Mouse (Mus musculus) kidney, adult 2 months (tissue): ENCODE measurements around the gene Cic. TPM values are rescaled to one million over a fixed set of nuclear protein-coding genes. Genes with fewer than 3 reads are reported as not detected.

Experiments
- DNase-seq: peaks from one replicate; pipeline ENCODE4 v3.0.0; 2021
- H3K27ac ChIP-seq: fragments of 200-500 bp; 2 replicates; pipeline ENCODE4 v1.5.1; 2012; ENCODE audit warnings: low read depth, low read length, control low read depth, inconsistent platforms; ENCODE audit not compliant: insufficient read depth
- H3K27me3 ChIP-seq: fragments of 200-500 bp; replicated peaks from 2 replicates; pipeline ENCODE4 v1.6.1; 2012; ENCODE audit warnings: mild to moderate bottlenecking, moderate library complexity, low read length, inconsistent platforms; ENCODE audit not compliant: control insufficient read depth, insufficient read depth
- H3K36me3 ChIP-seq: fragments of 200-500 bp; 2 replicates; pipeline ENCODE4 v1.6.1; 2012; ENCODE audit warnings: mild to moderate bottlenecking, moderate library complexity, low read length, inconsistent platforms; ENCODE audit not compliant: control insufficient read depth, insufficient read depth
- H3K4me1 ChIP-seq: fragments of 200-500 bp; 2 replicates; pipeline ENCODE4 v1.6.1; 2011; ENCODE audit warnings: low read length; ENCODE audit not compliant: control insufficient read depth, insufficient read depth
- H3K4me3 ChIP-seq: fragments of 200-500 bp; 2 replicates; pipeline ENCODE4 v1.5.1; 2011; ENCODE audit warnings: mild to moderate bottlenecking, low read depth, low read length, control low read depth; ENCODE audit not compliant: insufficient read depth
- CTCF ChIP-seq: fragments of 200-500 bp; conservative IDR thresholded peaks from 2 replicates; pipeline ENCODE4 v1.5.1; 2011; ENCODE audit warnings: low read depth, mild to moderate bottlenecking, control low read depth, low read length, moderate library complexity, mixed read lengths; ENCODE audit not compliant: insufficient read depth, insufficient read length
- POLR2A ChIP-seq: fragments of 200-500 bp; IDR thresholded peaks from one replicate; pipeline ENCODE4 v1.6.1; 2011; ENCODE audit warnings: low read depth, low read length, control low read depth
- WGBS: fragments of 180-500 bp; shearing (Covaris S2); methylation state at CpG from one replicate; pipeline ENCODE4 v1.1.7; 2018; 5-methylcytosine and 5-hydroxymethylcytosine counted together
- polyA plus RNA-seq: library from polyadenylated mRNA; depleted of rRNA; stranded (reverse); fragments of >200 nt; gene quantifications from 2 replicates; pipeline ENCODE4 v1.2.3, GENCODE M21; 2012

The Cic gene
- polyA plus RNA-seq, 1 experiment = 41.9 TPM

GRCm38 (mm10) chr7:25277405-25277804 lies 9.9 kb downstream of the Cic start:
- Histone ChIP-seq H3K27ac (peak overlapping the region; percentile 70; the same call in 1 of the 2 replicates), H3K4me3 (no peak overlapping the region), H3K27me3 (no peaks in the 10 kb centered on the region), H3K4me1 (peaks cover 26% of the 10 kb centered on the region), H3K36me3 (no peaks in the 10 kb centered on the region)
- no peak for TF ChIP-seq POLR2A
- TF ChIP-seq CTCF = no peak
- no peak for DNase-seq
- WGBS = 79% methylated on average over 4 of the region's 4 CpGs

- TF ChIP-seq POLR2A (no peak), CTCF (no peak)
- DNase-seq = no peak
- H3K4me1 ChIP-seq = peaks cover 27% of the 10 kb centered on the region
- H3K27me3 ChIP-seq = no peaks in the 10 kb centered on the region
- no peak overlapping the region for H3K4me3 ChIP-seq
- 3% methylated on average over 4 of the region's 4 CpGs for WGBS
- peak overlapping the region; percentile 70 for H3K27ac ChIP-seq
- H3K36me3 ChIP-seq = no peaks in the 10 kb centered on the region
These were observed 10.5 kb downstream of the Cic start for GRCm38 (mm10) chr7:25277998-25278340.

- no peaks in the 10 kb centered on the region for H3K36me3 ChIP-seq
- H3K4me1 ChIP-seq = peaks cover 31% of the 10 kb centered on the region
- peak overlapping the region; percentile 93 for H3K27ac ChIP-seq
- WGBS = under 1% methylated on average over 55 of the region's 60 CpGs
- DNase-seq = peak; percentile 92
- TF ChIP-seq CTCF (peak; percentile 66), POLR2A (no peak)
- peak overlapping the region; percentile 40 for H3K4me3 ChIP-seq
- no peaks in the 10 kb centered on the region for H3K27me3 ChIP-seq
These were observed 11.0 kb downstream of the Cic start for GRCm38 (mm10) chr7:25278341-25279075.

GRCm38 (mm10) chr7:25279076-25279860 lies 11.8 kb downstream of the Cic start:
- WGBS = under 1% methylated on average over 45 of the region's 49 CpGs
- H3K27me3 ChIP-seq = no peaks in the 10 kb centered on the region
- no peaks in the 10 kb centered on the region for H3K36me3 ChIP-seq
- TF ChIP-seq CTCF = no peak
- no peak for TF ChIP-seq POLR2A
- DNase-seq = peak; percentile 93
- H3K27ac ChIP-seq = peak overlapping the region; percentile 93
- peaks cover 31% of the 10 kb centered on the region for H3K4me1 ChIP-seq
- H3K4me3 ChIP-seq = peak overlapping the region; percentile 40

GRCm38 (mm10) chr7:25279861-25280791 lies 12.6 kb downstream of the Cic start:
- no peaks in the 10 kb centered on the region for H3K36me3 ChIP-seq
- H3K4me1 ChIP-seq = peaks cover 31% of the 10 kb centered on the region

GRCm38 (mm10) chr7:25281166-25281733 lies 13.7 kb downstream of the Cic start:
- Histone ChIP-seq H3K27ac (peak overlapping the region; percentile 88), H3K4me3 (peak overlapping the region; percentile 37), H3K27me3 (no peaks in the 10 kb centered on the region), H3K4me1 (peaks cover 29% of the 10 kb centered on the region), H3K36me3 (no peaks in the 10 kb centered on the region; the same call in 1 of the 2 replicates)
- WGBS = 26% methylated on average over 12 of the region's 12 CpGs
- no peak for TF ChIP-seq POLR2A
- TF ChIP-seq CTCF = no peak
- DNase-seq = no peak

More at GRCm38 (mm10) chr7:25279861-25280791, 12.6 kb downstream of the Cic start:
- Histone ChIP-seq H3K27ac (peak overlapping the region; percentile 85), H3K4me3 (peak overlapping the region; percentile 40), H3K27me3 (no peaks in the 10 kb centered on the region)
- TF ChIP-seq POLR2A = no peak
- TF ChIP-seq CTCF = no peak
- DNase-seq = peak; percentile 74
- 17% methylated on average over 6 of the region's 6 CpGs for WGBS
